Comparison of ENCODE assay signal across 22 mouse cellular contexts in genomic region chr12:26815771-26816170, GRCm38 (mm10).
"Had no signal": no experiment of that assay in that cellular context is flagged by ENCODE, and none has a peak within 500 bp of the region (broad histone marks: within the 10 kb centered on the region; RNA-seq: fewer than 3 reads in every experiment).

No protein-coding gene starts in this region.

- ATAC-seq: intestine, embryonic 16.5 days; midbrain, embryonic 16.5 days had no signal

- H3K27me3 ChIP-seq: liver, embryonic 13.5 days; midbrain, embryonic 12.5 days; neural tube, embryonic 13.5 days had no signal

- H3K4me1 ChIP-seq: liver, embryonic 13.5 days had no signal

- H3K4me2 ChIP-seq: liver, embryonic 13.5 days; midbrain, embryonic 12.5 days; neural tube, embryonic 13.5 days had no signal

- H3K36me3 ChIP-seq: liver, embryonic 13.5 days; midbrain, embryonic 12.5 days; neural tube, embryonic 13.5 days had no signal

- DNase-seq: kidney, adult 18-20 months; kidney, adult 9 months; kidney, postnatal 14 days; layer of hippocampus, adult 9-11 months; layer of hippocampus, postnatal 36 days; left cerebral cortex, postnatal 4 days; liver, embryonic 13.5 days; lung, adult 2 months; lung, postnatal 14 days; lung, postnatal 4 days; retina, postnatal 1 day; right cerebral cortex, postnatal 25 days; thymus, adult 2 months; thymus, postnatal 14 days; thymus, postnatal 4 days had no signal

- H3K27ac ChIP-seq: layer of hippocampus, adult 2 months; liver, embryonic 13.5 days; midbrain, embryonic 12.5 days; neural tube, embryonic 13.5 days; stomach, postnatal 0 days had no signal

- H3K9me3 ChIP-seq: liver, embryonic 13.5 days; midbrain, embryonic 12.5 days; neural tube, embryonic 13.5 days had no signal

- H3K4me3 ChIP-seq: layer of hippocampus, adult 2 months; liver, embryonic 13.5 days; midbrain, embryonic 12.5 days; myocyte; neural tube, embryonic 13.5 days had no signal

- H3K9ac ChIP-seq: liver, embryonic 13.5 days; midbrain, embryonic 12.5 days; neural tube, embryonic 13.5 days had no signal
